Mouse (Mus musculus) cerebellum, adult 11 months (tissue): ENCODE measurements around the gene Parvg.

Experiments
- DNase-seq: peaks from one replicate; pipeline ENCODE4 v3.0.0; 2022

Parvg gene

DNA sequence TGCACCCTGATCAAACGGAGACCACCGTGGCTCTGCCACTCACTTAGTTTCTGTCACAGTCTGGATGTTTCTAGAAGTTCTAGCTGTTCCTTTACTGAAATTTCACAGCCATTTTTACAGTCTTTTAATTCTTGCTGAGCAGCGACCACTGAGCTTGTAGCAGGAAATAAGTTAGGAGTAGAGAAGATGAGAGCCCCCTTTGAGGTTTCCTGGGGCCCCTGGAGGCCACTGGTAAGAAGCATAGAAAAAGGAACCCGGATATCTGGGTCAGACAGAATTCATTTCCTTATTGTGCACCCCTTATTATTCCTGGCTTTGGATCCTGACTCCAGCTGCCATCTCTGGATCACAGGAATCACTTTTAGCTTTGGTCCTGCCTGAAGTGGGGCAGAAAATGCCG, 31.3 kb downstream of the Parvg start:
- no peak for DNase-seq

DNA sequence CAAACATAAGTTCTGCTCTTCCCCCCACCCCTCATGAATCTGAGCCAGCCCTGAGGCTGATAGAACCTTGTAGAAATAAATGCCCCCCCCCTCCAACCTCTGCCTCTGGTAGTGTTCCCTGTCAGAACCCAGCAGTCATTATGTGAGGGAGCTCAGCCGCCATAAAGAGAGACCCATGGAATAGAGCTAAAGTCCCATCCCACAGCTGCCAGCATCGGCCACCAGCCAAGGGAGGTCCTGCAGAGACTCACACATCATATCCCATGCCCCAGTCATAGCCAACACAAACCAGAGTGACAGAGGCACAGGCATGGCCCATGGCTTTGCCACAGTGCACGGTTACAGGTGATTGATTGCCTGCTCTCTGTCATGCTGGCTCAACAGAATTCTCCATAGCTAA, 40.9 kb downstream of the Parvg start:
- DNase-seq: no peak

DNA sequence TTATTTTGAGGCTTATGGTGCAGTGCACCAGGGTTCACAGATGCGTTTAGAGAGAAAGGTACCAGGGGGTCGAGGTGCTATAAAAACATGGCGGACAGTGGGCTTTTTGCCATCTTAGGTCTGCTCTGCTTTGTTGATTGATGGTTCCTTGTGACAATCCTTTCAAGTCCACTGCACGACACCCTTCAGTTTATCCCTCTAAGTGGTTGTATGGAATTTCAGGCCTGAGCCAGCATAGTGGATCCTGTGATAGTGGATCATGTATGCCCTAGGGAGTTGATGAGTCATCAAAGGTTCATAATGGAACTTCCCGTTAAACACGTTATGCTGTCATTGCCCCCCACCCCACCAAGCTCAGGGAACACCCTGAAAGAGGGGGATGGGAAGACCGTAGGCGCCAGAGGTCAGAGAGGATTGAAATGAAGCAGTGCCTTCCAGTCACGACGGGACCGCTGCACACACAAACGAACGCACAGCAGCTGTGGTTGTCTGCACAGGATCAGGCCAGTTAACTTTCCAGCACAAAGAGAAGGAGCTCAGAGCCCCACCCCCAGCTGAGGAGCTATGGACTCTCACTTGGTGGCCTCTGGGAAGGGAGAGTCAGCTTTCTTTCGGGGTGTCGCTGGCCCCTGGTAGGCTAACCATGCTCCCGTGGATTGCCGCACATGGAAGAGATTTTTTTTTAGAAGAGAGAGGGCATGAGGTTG, 42.0 kb downstream of the Parvg start:
- no peak for DNase-seq

DNA sequence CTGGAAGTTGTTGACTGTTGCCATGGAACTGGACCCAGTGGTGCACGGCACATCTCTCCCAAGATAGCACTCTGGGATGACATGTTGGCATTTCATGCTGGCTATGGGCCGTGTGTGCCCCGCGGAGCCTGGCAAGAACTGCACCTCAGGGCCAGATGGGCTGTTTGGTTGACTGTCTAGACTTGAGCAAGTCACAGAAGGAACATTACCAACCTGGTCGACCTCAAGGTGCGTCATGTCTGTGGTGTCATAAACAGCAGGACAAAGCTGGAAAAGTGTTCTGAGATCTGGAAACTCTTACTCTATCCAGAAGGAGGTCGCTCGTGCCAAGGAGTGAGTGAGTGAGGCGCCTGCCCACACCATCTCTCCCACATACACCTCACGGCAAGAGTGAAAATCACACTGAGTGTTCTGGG, 42.8 kb downstream of the Parvg start:
- peak; percentile 22 for DNase-seq

DNA sequence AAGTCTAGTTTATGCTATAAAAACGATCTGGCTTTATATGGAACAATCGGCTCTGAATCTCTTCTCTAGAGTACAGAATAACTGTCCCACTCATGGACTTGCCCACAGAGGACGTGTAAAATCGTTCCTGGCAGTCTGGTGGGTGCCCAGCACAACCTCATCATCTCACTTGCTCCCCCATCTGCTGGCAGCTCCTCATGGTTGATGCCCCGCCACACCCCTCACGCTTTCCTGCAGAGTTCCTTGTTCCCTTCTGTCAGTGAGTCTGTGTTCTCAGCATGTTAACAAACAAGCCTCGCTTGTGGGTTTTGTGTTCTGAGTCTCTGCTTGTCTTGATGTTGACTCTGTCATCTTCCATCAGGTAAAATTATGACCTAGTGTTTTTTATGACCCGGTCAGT, 43.6 kb downstream of the Parvg start:
- DNase-seq: no peak

DNA sequence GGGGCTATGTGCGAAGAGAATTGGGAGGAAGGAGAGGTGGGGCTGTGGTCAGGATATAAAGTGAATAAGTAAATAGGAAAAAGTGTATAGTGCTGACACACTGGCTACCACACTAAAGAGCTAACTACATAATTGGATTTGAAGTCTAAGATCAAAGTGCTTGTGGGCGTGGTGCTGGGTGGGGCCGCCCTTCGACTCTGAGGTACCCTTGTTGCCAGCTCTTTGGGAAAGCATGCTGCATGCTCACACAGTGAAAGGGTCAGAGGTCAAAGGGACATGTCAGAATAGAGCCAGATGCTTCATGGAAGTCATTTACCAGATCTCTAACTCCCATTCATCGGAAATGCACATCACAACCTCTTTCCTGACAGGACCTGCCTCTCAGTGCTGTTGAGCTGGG, 49.0 kb downstream of the Parvg start:
- DNase-seq: no peak

DNA sequence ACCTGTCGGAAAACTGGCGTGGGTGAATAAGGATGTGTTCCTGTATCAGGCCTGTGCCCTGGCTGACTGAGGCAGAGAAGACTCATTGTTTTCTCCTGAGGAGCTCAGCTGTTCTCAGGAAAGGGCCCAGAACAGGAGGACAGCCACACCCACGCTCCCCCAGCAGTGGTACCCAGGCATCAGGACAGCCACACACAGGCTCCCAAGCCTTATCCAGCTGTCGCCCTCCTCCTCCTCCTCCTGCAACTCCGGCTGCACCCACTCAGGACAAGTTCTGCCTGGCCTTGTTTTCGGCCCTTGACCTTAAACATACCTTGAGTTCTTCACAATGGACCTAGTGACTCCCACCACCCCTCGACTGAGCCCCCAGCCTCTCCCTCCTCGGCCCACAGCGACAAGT, 54.9 kb downstream of the Parvg start:
- DNase-seq: no peak

DNA sequence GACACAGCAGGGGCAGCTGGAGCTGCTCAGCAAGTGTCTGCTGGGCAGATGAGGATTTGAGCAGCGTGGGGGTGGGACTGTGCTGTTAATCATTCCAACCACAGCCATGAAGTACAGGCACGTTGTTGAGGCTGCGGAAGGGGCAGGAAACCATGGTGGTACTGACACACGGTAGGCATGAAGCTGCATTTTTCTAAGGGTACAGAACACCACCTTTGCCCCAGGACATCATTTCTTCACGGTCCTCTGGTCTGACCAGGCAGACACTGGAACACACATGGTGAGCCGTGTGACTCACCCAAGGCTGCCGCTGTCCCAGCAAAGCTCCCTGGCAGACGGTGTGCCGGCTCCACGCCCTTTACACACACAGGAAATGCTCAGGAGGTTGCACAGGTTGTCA, 56.4 kb downstream of the Parvg start:
- no peak for DNase-seq

DNA sequence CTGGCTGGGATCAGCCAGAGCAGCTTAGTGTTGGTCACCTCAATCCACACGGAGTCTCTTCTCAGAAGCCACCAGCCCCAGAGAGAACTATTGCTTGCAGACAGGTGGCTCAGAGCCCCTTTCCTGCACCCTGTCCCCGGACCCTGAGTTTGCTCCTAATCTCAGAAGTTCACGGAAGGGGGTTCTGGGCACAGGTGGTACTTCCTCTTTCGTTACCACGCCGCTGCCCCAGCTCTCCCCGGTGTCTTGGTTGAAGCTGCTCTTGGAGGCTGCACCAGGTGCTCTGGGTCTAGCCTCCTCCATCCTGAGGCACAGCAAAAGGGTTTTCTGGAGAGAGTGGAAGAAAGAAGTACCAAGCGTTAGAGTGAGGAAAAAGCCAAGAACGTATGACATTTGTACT, 60.2 kb downstream of the Parvg start:
- DNase-seq: no peak

DNA sequence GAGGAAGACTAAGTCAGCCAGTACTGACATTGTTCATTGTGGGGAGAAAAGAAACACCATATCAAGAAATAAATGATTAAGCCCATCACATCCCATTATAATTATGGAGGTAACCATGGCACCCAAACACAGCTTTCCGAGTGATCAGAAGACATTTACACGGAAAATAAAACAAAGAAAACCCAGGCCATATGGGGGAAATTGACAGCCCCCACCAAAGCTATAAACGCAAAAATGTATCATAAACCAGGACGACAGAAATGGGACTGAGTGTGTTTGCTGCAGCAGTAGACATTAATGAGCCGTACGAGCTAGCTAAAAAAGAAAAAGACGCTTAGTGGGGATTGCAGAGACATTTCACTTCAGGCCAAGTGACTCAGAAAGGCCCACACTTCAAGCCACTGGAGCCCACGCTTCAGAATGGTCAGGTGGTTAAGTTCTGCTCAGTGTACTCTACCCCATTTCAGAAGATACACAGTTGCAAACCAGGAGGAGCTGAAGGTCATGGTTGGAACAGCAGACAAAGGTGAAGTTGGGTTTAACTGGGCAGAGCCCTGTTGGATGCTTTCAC, 62.3 kb downstream of the Parvg start:
- DNase-seq: no peak

DNA sequence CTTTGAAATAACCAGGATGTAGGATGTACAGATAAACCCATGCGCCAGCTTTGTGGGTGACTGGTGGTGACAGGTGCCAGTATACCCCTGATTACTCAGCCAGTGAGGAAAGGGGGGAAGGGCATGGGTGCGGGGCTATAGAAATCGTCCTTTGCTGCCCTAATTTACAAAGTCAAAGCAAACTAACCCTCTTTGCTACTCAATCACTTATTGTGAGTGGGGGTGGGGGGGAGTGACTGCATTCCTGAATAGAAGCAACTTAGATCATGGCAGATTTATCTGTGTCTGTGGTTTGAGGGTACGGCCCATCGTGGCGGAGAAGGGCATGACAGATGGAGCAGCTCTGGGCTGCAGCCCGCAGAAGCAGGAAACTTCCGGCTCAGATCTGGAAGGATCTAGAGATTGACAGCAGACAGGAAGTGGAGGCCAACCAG, 64.9 kb downstream of the Parvg start:
- DNase-seq: no peak

DNA sequence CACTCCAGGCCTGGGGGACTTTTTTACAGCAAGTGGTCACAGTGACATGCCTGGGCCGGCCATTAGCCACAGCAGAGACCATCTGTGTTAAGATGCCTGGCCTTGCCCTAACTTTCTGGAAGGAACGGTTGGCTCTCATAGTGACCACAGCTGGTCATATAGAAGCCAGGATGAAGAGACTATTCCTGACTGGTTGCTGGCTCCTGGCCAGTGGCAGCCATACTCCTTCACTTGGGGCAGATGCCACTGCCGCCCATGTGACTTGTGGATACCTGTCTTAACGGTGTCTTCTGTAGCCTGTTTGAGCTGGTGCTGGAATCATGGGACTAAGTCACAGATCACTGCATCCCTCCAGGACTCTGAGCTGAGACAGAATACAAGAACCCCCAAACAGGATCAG, 68.3 kb downstream of the Parvg start:
- DNase-seq: no peak
